Mouse (Mus musculus): ENCODE results near the gene Brd7. TPM values are rescaled to one million over a fixed set of nuclear protein-coding genes. Genes with fewer than 3 reads are reported as not detected.

Gene Brd7
- total RNA-seq, 2 experiments from 2014 or later: 51.1 to 53.5 TPM

DNA sequence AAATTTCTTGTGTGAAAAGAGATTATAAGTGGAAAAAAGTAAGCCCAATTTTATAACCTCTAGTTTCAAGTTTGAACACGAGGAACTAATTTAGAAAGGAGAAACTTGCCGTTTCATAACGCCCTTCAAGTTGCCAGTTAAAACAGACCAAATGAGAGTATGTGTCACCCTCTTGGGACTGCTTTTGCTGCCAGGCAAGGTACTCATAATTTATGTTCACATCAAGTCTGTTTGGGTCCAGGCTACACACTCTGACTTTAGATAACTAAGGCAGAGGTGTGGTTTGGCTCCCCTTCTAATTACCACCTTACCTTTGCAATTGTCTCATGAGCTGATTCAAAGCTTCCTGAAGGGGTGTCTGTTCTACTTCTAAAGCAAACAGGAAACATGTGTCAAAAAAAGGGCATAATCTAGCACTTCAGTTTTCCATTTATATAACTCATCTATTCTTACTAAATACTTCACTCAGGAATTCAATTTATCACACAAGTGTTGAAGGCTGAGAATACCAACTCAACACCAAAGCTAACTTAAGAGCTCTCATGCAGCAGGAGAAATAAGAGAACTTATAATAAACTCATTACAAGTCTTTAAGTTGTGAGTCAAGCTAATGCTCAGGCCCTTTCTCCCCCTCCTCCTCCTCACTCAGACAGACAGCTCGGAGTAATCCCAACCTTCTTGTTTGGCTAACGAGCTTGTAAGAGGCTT, 4.6 kb downstream of the Brd7 start:
- DNase-seq (ENCODE audit: low spot score in 2 of 2): no peak

GRCm38 (mm10) chr8:88349046-88349445, 12.9 kb downstream of the Brd7 start:
- DNase-seq (ENCODE audit: low spot score in 2 of 2): no peak

GRCm38 (mm10) chr8:88342026-88342425, 20.0 kb downstream of the Brd7 start:
- DNase-seq (ENCODE audit: low spot score in 2 of 2): no peak

- DNase-seq (ENCODE audit: low spot score in 2 of 2): no peak
These were observed 21.9 kb downstream of the Brd7 start for GRCm38 (mm10) chr8:88339887-88340695.

- DNase-seq (ENCODE audit: low spot score in 2 of 2): no peak
These were observed 22.8 kb downstream of the Brd7 start for GRCm38 (mm10) chr8:88339221-88339620.

DNA sequence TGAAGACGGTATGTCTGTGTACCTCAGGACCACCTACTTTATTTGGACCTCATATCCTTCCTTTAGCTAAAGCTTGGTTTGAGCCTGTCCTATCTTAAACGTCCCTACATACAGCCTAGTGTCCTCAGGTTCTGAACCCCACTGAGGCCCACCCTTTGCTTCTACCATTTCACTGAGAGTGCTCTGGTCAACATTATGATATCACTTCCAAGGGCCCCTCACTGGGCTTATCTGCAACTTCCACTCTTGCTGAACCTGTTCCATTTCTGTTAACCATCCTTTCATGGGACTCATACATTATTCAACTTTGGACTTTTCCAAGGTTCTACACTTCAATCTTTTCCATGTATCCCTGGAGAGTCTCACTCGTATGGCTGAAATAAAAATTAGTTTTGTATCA, 27.0 kb downstream of the Brd7 start:
- DNase-seq (ENCODE audit: low spot score in 2 of 2): no peak

DNA sequence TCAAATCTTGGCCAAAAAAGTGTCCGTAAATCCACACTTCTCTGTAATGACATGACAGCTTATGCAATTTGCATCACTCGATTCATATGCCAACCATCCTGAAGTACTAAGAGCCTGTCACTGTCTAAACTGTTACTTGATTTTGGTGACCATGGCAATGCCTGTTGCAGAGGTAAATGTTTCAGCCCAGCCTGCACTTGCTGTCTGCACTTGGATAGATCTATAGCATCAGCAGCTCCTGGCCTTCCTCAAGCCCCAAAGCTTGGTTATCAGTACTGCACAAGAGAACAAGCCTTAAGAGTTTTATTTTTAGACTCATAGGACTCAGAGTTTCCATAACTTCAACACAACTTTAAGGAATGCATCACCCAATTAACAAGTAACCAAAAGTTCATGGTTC, 27.6 kb downstream of the Brd7 start:
- no peak for DNase-seq (ENCODE audit: low spot score in 2 of 2)

GRCm38 (mm10) chr8:88330816-88331215, 31.2 kb downstream of the Brd7 start:
- no peak for DNase-seq (ENCODE audit: low spot score in 2 of 2)

DNA sequence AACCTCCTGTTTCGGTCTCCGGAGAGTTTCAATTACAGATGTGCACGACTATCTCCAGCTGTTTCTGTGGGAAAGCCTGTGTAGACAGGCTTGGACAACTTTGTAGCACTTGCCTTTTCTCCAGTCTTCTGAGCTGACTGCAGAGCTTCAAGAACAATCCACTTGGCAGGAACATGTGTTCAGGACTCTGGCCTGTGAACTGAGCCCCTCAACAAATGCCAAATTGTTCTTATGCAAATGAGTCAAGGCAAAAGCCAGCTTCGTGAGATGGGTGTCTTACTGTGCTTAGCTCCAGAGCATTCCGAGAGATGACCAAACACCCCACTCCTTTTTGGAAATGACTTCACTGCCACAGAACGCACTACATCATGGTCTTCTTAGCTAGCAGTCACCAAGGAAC, 33.3 kb downstream of the Brd7 start:
- no peak for DNase-seq (ENCODE audit: low spot score in 2 of 2)

DNA sequence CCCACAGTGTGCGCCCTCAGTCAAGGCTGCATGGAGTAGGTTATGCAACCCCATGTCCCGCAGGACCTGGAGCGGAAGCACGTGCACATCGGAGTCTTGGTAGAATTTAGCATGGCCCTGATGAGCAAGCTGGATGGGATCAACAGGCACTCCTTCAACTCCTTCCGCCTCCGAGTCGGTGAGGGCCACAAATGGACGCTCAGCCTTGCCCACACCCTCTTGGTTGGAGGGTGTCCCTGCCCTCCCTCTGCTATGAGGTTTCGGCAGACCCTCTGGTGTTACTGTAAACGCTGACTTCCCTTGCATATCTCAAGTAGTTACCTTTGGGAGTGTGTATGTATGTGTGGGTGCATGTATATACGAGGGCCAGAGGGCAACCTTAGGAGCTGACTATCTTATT, 35.7 kb downstream of the Brd7 start:
- DNase-seq (ENCODE audit: low spot score in 2 of 2): no peak

DNA sequence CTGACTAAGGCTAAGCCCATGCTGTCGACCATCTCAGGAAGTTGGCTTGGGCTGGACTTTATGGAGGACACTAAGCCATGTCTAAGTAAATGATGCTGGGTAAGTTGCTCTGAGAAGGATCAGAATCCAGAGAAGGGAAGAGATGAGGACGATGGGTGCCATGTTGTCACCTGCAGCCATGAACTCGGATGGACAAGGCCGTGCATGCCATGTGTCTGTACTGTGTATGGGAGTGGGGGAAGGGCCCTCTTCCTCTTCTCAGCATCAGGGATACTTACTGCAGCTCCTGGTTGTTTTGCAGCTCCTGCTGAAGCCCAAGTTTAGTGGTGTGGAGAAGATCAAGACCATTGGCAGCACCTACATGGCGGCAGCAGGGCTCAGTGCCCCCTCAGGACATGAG, 36.2 kb downstream of the Brd7 start:
- DNase-seq (ENCODE audit: low spot score in 2 of 2): no peak

- DNase-seq (ENCODE audit: low spot score in 2 of 2): no peak
These were observed 36.7 kb downstream of the Brd7 start for GRCm38 (mm10) chr8:88325251-88325650.

- no peak for DNase-seq (ENCODE audit: low spot score in 2 of 2)
These were observed 37.2 kb downstream of the Brd7 start for GRCm38 (mm10) chr8:88324760-88325159.

DNA sequence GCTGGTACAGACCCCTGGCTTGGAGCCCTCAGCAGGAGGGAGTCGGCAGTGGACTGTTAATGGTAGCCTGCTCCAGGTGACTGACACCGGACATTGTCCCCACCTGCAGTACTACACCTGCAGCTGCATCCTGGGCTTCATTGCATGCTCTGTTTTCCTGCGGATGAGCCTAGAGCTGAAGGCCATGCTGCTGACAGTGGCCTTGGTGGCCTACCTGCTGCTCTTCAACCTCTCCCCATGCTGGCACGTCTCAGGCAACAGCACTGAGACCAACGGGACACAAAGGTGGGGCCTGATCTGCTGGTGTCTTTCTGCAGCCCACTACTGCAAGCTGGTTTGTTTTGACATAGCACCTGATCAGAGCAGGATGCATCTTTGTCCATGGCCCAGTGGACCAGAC, 38.5 kb downstream of the Brd7 start:
- no peak for DNase-seq (ENCODE audit: low spot score in 2 of 2)

DNA sequence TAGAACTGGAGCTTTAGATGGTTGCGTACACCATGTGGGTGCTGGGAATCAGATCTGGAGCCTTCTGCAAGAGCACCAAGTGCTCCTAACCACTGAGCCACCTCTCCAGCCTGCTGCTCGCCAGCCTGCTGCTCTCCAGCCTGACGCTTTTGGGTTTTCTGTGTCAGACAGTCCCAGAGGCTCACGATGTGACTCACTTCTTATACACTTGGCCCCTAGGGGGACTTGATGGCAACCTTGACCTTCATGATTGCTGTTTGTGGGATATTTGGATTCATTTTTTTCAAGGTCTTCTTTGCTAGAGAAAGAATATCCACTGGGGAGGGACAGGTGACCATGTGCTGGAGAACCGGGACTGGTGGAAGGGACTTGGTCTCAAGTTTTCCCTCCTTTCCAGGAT, 40.6 kb downstream of the Brd7 start:
- no peak for DNase-seq (ENCODE audit: low spot score in 2 of 2)

DNA sequence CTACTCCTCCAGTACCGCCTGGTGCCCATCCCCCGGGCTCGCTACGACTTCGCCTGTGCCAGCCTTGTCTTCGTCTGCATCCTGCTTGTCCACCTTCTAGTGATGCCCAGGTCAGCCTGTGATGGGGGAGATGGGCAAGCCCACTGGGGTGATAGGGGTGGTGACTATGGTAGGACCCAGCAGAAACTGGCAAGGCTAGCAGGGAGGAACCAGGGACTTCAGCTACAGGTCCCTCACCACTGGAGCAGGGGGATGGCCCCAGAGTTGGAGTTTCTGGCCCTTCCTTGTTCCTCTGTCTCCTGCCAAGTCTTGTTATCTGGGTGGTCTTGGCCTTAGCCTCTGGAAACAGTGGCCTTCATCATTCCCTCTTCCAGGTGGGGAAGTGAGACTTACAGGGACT, 41.9 kb downstream of the Brd7 start:
- no peak for DNase-seq (ENCODE audit: low spot score in 2 of 2)

DNA sequence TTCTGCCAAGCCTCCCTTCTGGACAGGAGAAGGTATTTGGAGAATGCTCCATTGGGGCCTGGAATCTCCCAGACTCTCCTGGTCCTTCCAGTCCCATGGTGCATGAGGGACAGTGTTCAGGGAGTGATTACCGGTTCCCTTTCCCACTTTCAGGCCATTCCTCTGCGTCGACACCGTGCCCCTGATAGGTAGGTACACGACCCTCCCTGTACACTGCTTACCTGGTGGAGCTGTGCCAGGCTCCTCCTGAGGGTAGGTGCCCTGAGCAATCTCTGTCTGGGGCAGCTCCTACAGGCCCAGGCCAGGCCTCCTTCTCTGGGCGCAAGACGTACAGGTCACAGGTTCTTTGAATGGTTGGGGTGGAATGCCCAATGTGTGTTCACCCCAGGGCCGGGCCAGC, 43.8 kb downstream of the Brd7 start:
- DNase-seq (ENCODE audit: low spot score in 2 of 2): no peak

- no peak for DNase-seq (ENCODE audit: low spot score in 2 of 2)
These were observed 44.7 kb downstream of the Brd7 start for GRCm38 (mm10) chr8:88317341-88317740.

DNA sequence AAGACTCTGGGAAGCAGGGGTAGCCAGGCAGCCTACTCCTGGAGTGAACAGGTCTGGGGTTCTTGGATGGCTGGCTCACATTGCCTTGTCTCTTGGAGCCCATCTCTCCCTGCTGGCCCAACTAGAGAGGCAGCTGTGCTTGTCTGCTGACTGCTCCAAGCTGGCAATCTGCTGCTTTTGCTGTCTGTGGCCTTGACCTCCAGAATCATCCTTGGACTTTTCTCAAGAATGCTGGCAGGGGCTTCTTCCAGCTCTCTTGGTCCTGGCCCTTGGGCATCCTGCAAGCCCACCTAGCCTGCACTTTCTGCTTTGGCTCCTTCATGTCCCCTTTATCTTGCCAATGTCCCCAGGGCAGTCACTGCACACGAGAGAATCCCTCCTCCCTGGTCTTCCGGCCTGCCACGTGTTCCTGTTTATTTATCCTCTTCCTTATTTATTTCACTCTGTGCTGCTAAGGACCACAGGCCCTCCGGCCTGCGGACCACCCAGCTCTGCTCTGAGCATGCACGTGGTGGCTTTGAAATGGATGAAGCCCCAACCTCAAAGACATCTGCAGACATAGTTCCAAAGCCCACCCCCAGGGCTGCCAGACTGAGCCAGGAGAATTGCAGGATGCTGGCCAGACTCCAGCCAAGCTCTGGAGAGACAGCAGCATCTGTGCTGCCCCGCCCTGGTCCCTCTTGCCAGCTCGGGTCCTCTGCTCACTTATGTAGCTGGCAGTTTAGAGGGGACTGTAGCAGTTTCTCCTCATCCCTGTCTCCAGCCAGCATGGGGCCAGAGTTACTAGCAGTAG, 45.7 kb downstream of the Brd7 start:
- DNase-seq (ENCODE audit: low spot score in 2 of 2): no peak

GRCm38 (mm10) chr8:88315302-88315701, 46.7 kb downstream of the Brd7 start:
- DNase-seq (ENCODE audit: low spot score in 2 of 2): no peak

GRCm38 (mm10) chr8:88313991-88314390, 48.0 kb downstream of the Brd7 start:
- DNase-seq (ENCODE audit: low spot score in 2 of 2): no peak

GRCm38 (mm10) chr8:88312966-88313365, 49.0 kb downstream of the Brd7 start:
- DNase-seq (ENCODE audit: low spot score in 2 of 2): no peak

All from left cerebral cortex, adult 18-20 months (tissue).